Mouse (Mus musculus): Measurements from ENCODE around the gene Zfp433.
"Not testable (repeated sequence)": the region's sequence is repeated elsewhere in the genome, so short reads cannot be mapped to it uniquely, and the experiment has no call there.

Gene Zfp433

DNA sequence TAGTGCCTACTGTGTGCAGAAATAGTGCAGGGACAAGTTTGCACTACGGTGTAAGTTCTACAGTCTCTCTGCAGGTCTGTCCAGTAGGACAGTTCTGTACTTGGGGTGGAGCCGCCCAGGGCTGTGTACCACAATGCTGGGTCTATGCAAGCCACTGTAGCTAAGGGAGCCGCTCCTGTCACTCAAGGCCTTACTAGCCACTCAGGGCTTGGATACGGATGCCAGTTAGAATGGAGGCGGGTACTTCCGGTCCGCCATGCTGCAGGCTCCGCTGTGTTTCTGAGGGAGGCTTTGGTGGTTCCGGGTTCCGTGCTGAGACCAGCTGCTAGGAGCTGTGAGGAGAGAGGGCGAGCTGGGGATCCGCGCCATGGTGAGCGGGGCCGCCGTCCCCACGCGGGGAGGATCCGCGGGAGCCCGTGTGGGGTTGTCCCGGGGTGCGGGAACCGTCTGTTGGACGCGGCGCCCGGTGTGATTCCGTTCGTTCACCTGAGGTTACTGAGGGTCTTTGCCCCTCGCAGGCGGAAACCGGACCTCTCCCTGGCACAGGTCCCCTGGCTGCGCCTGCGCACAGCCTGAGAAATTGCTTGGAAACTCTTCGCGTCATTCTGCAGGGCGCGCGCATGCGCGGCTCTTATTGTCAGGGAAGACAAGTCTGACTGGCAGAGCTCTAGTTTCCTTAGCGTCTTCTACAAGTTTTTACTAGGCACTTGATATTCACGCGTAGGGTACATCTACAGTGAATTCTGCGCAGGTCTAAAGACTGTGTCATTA lies at the start of gene Zfp433:
TSS of gene Zfp433 (plus strand) at position 295 of the 771 bp plus-strand sequence.
- not testable (repeated sequence) for H3K4me3 ChIP-seq (replicated peaks; ENCODE audit: low read length); H3K36me3 ChIP-seq (ENCODE audit: insufficient read depth, low read length); H3K4me1 ChIP-seq (replicated peaks; ENCODE audit: low read depth, low read length); H3K27me3 ChIP-seq (ENCODE audit: insufficient read depth, low read length); H3K9me3 ChIP-seq (ENCODE audit: low read length)

DNA sequence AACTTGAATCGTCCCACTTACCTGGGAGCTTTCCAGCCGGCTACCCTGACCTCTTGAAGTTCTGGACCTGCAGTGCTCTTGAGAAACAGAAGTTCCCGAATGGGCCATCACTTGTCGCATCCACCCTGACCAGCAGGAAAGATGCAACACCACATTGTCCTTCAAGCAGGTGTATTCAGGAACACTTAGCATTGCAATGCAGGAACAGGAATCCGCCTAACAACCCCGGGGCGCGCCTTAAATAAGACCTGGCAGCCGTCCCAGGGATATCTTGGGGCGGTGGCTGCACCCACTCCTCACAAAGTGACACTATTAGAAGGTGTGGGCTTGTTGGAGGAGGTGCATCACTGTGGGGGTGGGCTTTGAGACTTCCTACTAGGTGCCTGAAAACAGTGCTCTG lies 49.4 kb upstream of the Zfp433 start:
- TF ChIP-seq NANOG (IDR thresholded peaks at IDR 0.05; ENCODE audit: borderline replicate concordance, low read length) (peak; percentile 70), CTCF (conservative IDR thresholded peaks at IDR 0.05; ENCODE audit: low read length) (no peak)
- Histone ChIP-seq H3K4me1 (replicated peaks; ENCODE audit: low read depth, low read length) (peaks cover 26% of the 10 kb centered on the region), H3K9me3 (ENCODE audit: low read length) (peaks cover 77% of the 10 kb centered on the region), H3K4me3 (replicated peaks; ENCODE audit: low read length) (peak overlapping the region; percentile 27), H3K36me3 (ENCODE audit: insufficient read depth, low read length) (peaks cover 71% of the 10 kb centered on the region), H3K27me3 (ENCODE audit: insufficient read depth, low read length) (no peaks in the 10 kb centered on the region)

DNA sequence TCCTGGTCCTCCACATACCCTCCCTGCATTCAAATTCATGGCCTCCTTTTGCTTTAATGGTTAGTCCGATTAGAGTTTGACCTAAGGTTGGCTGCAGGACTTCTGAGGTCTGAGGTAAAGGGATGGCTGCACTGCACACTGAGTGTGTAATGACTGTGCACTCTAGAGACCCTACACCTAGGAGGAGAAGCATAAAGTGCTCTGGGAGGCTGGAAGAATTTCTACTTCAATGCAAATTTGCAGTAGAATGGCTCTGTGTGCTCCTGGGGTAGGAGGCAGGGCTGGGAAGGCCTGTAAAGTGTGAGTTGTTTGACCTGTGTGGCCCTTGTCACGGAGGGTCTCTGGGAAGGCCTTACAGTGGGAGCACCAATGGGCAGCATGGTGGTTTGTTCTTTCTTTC lies 48.5 kb upstream of the Zfp433 start:
- TF ChIP-seq POU5F1 (IDR thresholded peaks at IDR 0.05; ENCODE audit: borderline replicate concordance, low read length): no peak
- TF ChIP-seq CTCF (conservative IDR thresholded peaks at IDR 0.05; ENCODE audit: low read length): no peak
- no peak for TF ChIP-seq NANOG (IDR thresholded peaks at IDR 0.05; ENCODE audit: borderline replicate concordance, low read length)
- Histone ChIP-seq H3K36me3 (ENCODE audit: insufficient read depth, low read length) (peaks cover 65% of the 10 kb centered on the region), H3K27me3 (ENCODE audit: insufficient read depth, low read length) (no peaks in the 10 kb centered on the region), H3K4me1 (replicated peaks; ENCODE audit: low read depth, low read length) (peaks cover 17% of the 10 kb centered on the region), H3K9me3 (ENCODE audit: low read length) (peaks cover 84% of the 10 kb centered on the region), H3K4me3 (replicated peaks; ENCODE audit: low read length) (no peak overlapping the region; the same call in 1 of the 2 replicates)

DNA sequence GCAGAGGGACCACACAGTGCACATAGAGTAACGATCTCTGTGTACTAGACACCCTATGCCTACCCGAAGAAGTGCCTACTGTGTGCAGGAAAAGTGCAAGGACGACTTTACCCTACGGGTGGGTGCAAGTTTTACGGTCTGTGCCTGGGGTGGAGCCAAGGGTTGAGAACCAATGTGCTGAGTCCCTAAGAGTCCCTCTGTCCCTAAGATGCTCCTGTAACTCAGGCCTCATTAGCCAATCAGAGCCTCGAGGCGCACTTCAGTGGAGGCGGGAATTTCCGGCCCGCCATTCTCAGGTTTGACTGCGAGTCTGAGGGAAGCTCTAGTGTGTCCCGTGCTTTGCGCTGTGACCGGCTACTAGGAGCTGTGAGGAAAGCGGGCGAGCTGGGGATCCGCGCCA lies 17.5 kb upstream of the Zfp433 start:
- H3K4me1 ChIP-seq (replicated peaks; ENCODE audit: low read depth, low read length): not testable (repeated sequence)

DNA sequence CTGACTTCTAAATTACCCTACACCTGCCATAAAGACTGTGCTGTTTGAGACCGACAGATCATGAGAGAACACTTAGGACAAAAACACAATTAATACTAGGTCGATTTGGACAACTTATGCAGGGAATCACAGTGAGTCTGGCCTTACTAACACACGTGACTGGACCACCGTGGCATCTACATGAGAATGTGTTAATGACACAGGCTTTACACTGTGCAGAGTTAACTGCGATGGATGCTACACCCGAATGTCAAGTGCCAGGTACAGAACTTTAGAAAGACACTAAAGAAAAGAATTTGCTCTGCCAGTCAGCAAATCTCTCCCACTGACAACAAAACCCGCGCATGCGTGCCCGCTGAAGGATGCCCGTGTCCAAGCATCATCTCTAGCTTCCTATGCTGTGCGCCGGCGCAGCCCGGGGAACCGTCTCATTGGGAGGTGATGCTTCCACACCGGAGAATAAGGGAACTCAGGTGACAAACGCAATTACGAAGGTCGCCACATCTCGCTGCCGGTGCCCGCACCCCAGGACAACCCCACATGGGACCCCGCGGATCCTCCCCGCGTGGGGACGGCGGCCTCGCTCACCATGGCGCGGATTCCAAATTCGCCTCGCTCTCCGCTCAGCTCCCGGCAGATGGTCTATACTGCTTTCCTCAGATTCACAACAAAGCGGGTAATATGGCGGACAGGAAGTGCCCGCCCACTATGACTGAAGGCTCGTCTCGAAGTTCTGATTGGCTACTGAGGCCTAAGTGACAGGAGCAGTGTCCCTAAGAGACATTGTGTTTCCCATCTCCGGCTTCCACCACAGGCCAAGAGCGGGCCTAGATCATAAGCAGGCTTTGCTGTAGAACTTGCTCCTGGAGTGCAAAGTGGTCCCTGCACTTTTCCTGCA lies 66.1 kb downstream of the Zfp433 start, which contains the start of gene Gm3055:
TSS of gene Gm3055 (minus strand) at position 656 of the 898 bp plus-strand sequence.
- H3K36me3 ChIP-seq (ENCODE audit: insufficient read depth, low read length); H3K27me3 ChIP-seq (ENCODE audit: insufficient read depth, low read length); H3K9me3 ChIP-seq (ENCODE audit: low read length); H3K4me1 ChIP-seq (replicated peaks; ENCODE audit: low read depth, low read length); H3K4me3 ChIP-seq (replicated peaks; ENCODE audit: low read length): not testable (repeated sequence)

More for the DNA sequence above, 17.5 kb upstream of the Zfp433 start:
- not testable (repeated sequence) for H3K9me3 ChIP-seq (ENCODE audit: low read length); H3K4me3 ChIP-seq (replicated peaks; ENCODE audit: low read length); H3K36me3 ChIP-seq (ENCODE audit: insufficient read depth, low read length); H3K27me3 ChIP-seq (ENCODE audit: insufficient read depth, low read length)

DNA sequence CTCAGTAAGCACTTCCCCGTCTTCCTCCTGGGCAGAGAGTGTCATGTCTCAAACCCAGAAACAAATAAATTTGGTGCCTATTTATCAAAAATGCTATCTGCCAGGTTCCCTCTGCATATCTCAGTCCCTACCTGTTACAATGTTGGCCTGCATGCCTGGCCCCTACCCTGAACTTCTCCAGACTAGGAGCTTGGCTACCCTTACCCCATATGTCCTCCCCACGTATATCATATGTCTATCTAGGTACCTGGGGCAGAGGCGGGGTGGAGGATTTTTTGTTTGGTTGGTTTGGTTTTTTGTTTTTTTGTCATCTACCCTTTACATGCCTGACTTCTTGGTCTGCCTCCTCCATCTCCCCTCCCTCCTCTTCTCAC lies 66.8 kb downstream of the Zfp433 start:
- H3K27me3 ChIP-seq (ENCODE audit: insufficient read depth, low read length); H3K4me3 ChIP-seq (replicated peaks; ENCODE audit: low read length); H3K4me1 ChIP-seq (replicated peaks; ENCODE audit: low read depth, low read length); H3K36me3 ChIP-seq (ENCODE audit: insufficient read depth, low read length); H3K9me3 ChIP-seq (ENCODE audit: low read length): not testable (repeated sequence)
